Mouse (Mus musculus): ENCODE data around the gene Klre1.
"Not testable (repeated sequence)": the region's sequence is repeated elsewhere in the genome, so short reads cannot be mapped to it uniquely, and the experiment has no call there.

Klre1 gene

GRCm38 (mm10) chr6:129591508-129591907 lies 13.8 kb downstream of the Klre1 start, which contains the start of gene Klrd1:
TSS of gene Klrd1 (plus strand) at chr6:129591782.
- no peak for DNase-seq

- DNase-seq = no peak
Observed at GRCm38 (mm10) chr6:129608372-129608771, 30.7 kb downstream of the Klre1 start.

GRCm38 (mm10) chr6:129623735-129624134 lies 46.0 kb downstream of the Klre1 start, which contains the start of gene Klrk1:
TSS of gene Klrk1 (minus strand) at chr6:129623864.
- no peak for DNase-seq

DNA sequence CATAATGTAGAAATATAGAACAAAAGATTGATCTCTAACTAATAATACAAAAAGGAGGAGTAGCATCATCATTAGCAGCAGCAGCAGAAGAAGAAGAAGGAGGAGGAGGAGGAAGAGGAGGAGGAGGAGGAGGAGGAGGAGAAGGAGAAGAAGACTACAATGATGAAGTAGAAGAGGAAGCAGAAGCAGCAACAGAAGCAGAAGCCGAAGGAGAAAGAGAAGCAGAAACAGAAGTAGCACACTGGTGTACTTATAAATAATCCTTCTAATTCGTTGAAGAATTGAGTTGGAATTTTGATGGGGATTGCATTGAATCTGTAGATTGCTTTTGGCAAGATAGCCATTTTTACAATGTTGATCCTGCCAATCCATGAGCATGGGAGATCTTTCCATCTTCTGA lies 53.3 kb downstream of the Klre1 start:
- DNase-seq = not testable (repeated sequence)

Data from kidney, postnatal 10 days (tissue).